Mouse (Mus musculus): ENCODE measurements around the gene Fam217a. TPM values are rescaled to one million over a fixed set of nuclear protein-coding genes. Genes with fewer than 3 reads are reported as not detected.
A peak's percentile ranks its signal among the peaks of the same experiment; 100 is the strongest.
"Not testable (repeated sequence)": the region's sequence is repeated elsewhere in the genome, so short reads cannot be mapped to it uniquely, and the experiment has no call there.

Fam217a gene
- polyA plus RNA-seq, 1 experiment, result 0.88 TPM

DNA sequence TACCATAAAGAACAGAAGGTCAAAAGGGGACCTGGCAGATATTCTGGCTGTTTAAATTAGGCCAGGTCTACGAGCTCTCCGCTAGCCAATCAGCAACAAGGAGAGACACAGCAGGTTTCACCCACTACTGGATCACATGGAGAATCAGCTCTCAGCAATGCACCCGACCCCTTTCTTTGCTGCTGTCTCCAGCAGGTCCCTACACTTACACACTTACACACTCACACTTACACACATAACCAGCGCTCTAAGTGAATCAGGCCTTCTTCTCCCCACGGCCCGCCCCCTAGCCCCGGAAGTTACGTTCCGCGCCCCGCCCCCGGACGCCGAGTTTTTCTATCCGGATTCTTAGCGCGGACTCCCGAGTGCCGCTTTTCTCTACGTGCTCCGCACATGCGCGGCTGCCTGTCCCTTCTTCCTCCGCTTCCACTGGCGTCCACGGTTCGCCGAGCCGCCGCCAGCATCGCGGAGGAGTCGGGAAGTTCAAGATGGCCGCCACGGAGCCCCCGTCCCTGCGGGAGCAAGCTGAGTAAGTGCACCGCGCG is 48.9 kb downstream of the Fam217a start, which contains the start of gene Prpf4b:
Gene Prpf4b (plus strand): TSS at position 137 of the 545 bp plus-strand sequence.
- Histone ChIP-seq H3K4me1 (ENCODE audit: control insufficient read depth, insufficient read depth, low read length) (no peaks in the 10 kb centered on the region; the same call in 1 of the 2 replicates), H3K4me3 (ENCODE audit: insufficient read depth, low read length) (peak within 1 kb of the TSS; percentile 71), H3K27ac (ENCODE audit: insufficient read depth, low read length) (peak within 1 kb of the TSS; percentile 93)
- TF ChIP-seq CTCF (IDR thresholded peaks at IDR 0.05; ENCODE audit: extremely low read depth, insufficient read depth, low read length) (no peak), POLR2A (IDR thresholded peaks at IDR 0.05; ENCODE audit: extremely low read depth, insufficient read depth, low read length) (peak; percentile 74)

DNA sequence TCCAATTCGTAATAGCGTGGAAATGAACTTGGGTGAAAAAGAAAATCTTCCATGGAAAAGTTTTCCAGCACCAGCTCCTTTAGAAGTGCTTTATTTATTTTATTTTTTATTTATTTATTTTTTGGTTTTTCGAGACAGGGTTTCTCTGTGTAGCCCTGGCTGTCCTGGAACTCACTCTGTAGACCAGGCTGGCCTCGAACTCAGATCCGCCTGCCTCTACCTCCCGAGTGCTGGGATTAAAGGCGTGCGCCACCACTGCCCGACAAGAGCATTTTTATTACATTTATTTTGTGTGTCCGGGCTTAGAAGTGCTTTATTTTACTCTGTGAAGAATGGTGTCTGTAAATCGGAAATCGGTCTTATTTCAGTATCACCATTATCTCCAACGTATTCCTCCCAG is 49.4 kb downstream of the Fam217a start:
- peak overlapping the region; percentile 71 for H3K4me3 ChIP-seq (ENCODE audit: insufficient read depth, low read length)
- H3K4me1 ChIP-seq (ENCODE audit: control insufficient read depth, insufficient read depth, low read length); H3K27ac ChIP-seq (ENCODE audit: insufficient read depth, low read length): not testable (repeated sequence)

- Histone ChIP-seq H3K27ac (ENCODE audit: insufficient read depth, low read length) (0 out of 2 replicates have a peak overlapping the region, but pooled peaks have one; percentile 1), H3K4me3 (ENCODE audit: insufficient read depth, low read length) (peak overlapping the region; percentile 71), H3K4me1 (ENCODE audit: control insufficient read depth, insufficient read depth, low read length) (no peaks in the 10 kb centered on the region)
- TF ChIP-seq CTCF (IDR thresholded peaks at IDR 0.05; ENCODE audit: extremely low read depth, insufficient read depth, low read length), result no peak
- peak; percentile 58 for TF ChIP-seq POLR2A (IDR thresholded peaks at IDR 0.05; ENCODE audit: extremely low read depth, insufficient read depth, low read length)
These were observed 50.1 kb downstream of the Fam217a start for GRCm38 (mm10) chr13:34873801-34874681.

- H3K4me3 ChIP-seq (ENCODE audit: insufficient read depth, low read length), result no peak overlapping the region
- no peaks in the 10 kb centered on the region for H3K4me1 ChIP-seq (ENCODE audit: control insufficient read depth, insufficient read depth, low read length)
- no peak overlapping the region for H3K27ac ChIP-seq (ENCODE audit: insufficient read depth, low read length)
- TF ChIP-seq POLR2A (IDR thresholded peaks at IDR 0.05; ENCODE audit: extremely low read depth, insufficient read depth, low read length) (no peak), CTCF (IDR thresholded peaks at IDR 0.05; ENCODE audit: extremely low read depth, insufficient read depth, low read length) (peak; percentile 80)
These were observed 59.5 kb downstream of the Fam217a start for GRCm38 (mm10) chr13:34864420-34865169.

DNA sequence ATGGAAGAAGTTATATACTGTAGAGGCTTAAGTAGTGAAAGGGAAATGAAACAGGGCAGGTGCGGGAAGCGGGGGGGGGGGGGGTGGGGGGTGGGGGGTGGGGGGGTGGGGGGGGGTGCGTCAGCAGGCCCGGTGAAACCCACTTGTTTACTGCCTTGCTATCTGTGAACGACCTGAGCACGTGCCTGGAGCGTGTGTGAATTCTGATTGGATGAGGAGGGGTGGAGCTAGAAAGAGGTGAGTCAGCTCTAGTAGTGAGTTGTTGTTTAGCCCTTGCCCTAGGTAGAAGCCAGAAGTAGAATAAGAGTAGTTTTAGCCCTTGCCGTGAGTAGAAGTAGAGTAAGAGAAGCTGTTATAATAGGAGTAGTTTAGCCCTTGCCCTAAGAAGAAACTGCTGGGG is 62.9 kb downstream of the Fam217a start:
- not testable (repeated sequence) for H3K4me3 ChIP-seq (ENCODE audit: insufficient read depth, low read length); H3K27ac ChIP-seq (ENCODE audit: insufficient read depth, low read length); H3K4me1 ChIP-seq (ENCODE audit: control insufficient read depth, insufficient read depth, low read length)

Other genes with a start within 250 kb of the Fam217a start
- not detected in 2 replicates for gene Fam50b, start 189.5 kb downstream of the Fam217a start, polyA plus RNA-seq (2012; rRNA removed)
- 91.6 and 103 TPM in 2 replicates for gene Prpf4b, start 49.0 kb downstream of the Fam217a start, polyA plus RNA-seq (2012; rRNA removed)
- not detected in 2 replicates for gene 4933417A18Rik, start 99 bp upstream of the Fam217a start, polyA plus RNA-seq (2012; rRNA removed)
- gene Eci3, start 39.5 kb upstream of the Fam217a start, polyA plus RNA-seq (2012; rRNA removed), result not detected in 2 replicates
- gene Eci2, start 102.8 kb upstream of the Fam217a start, polyA plus RNA-seq (2012; rRNA removed), result 61.1 and 61.4 TPM in 2 replicates

Measured in cortical plate, adult 2 months (tissue).